Mouse (Mus musculus): ENCODE data around the gene Vmn1r120. TPM values are rescaled to one million over a fixed set of nuclear protein-coding genes. Genes with fewer than 3 reads are reported as not detected.
"Not testable (repeated sequence)": the region's sequence is repeated elsewhere in the genome, so short reads cannot be mapped to it uniquely, and the experiment has no call there.

Gene Vmn1r120
- not detected in 2 replicates for polyA plus RNA-seq (2012; rRNA removed)

GRCm38 (mm10) chr7:21053684-21054083 lies at the start of gene Vmn1r120:
Gene Vmn1r120, minus strand, starts transcription at chr7:21053784.
- 73% methylated on average over 1 of the region's 1 CpGs for WGBS
- not testable (repeated sequence) for H3K27me3 ChIP-seq (replicated peaks; ENCODE audit: control insufficient read depth, insufficient read depth, low read length); DNase-seq; H3K27ac ChIP-seq (ENCODE audit: insufficient read depth, low read depth, low read length); H3K36me3 ChIP-seq (ENCODE audit: control insufficient read depth, insufficient read depth, low read length); H3K4me1 ChIP-seq (ENCODE audit: control insufficient read depth, insufficient read depth, low read length); H3K4me3 ChIP-seq (ENCODE audit: insufficient read depth, low read depth, low read length)

- H3K27me3 ChIP-seq (replicated peaks; ENCODE audit: control insufficient read depth, insufficient read depth, low read length); H3K36me3 ChIP-seq (ENCODE audit: control insufficient read depth, insufficient read depth, low read length); DNase-seq; H3K4me1 ChIP-seq (ENCODE audit: control insufficient read depth, insufficient read depth, low read length); H3K4me3 ChIP-seq (ENCODE audit: insufficient read depth, low read depth, low read length); H3K27ac ChIP-seq (ENCODE audit: insufficient read depth, low read depth, low read length): not testable (repeated sequence)
- WGBS = 69% methylated on average over 5 of the region's 5 CpGs
These were observed 44.8 kb upstream of the Vmn1r120 start, which contains the start of gene Vmn1r121 for GRCm38 (mm10) chr7:21098413-21098812. Gene Vmn1r121, minus strand, starts transcription at chr7:21098513.

GRCm38 (mm10) chr7:21012355-21012754 lies 41.2 kb downstream of the Vmn1r120 start, which contains the start of gene Vmn1r119:
Gene Vmn1r119, minus strand, starts transcription at chr7:21012455.
- H3K27ac ChIP-seq (ENCODE audit: insufficient read depth, low read depth, low read length); DNase-seq; H3K36me3 ChIP-seq (ENCODE audit: control insufficient read depth, insufficient read depth, low read length); H3K4me1 ChIP-seq (ENCODE audit: control insufficient read depth, insufficient read depth, low read length); H3K27me3 ChIP-seq (replicated peaks; ENCODE audit: control insufficient read depth, insufficient read depth, low read length); H3K4me3 ChIP-seq (ENCODE audit: insufficient read depth, low read depth, low read length): not testable (repeated sequence)
- no CpG with 5 or more reads among the region's 2 CpGs for WGBS

Other genes starting within 250 kb of the Vmn1r120 start
- gene Vmn1r114, start 241.6 kb downstream of the Vmn1r120 start, polyA plus RNA-seq (2012; rRNA removed) = not detected in 2 replicates
- not detected in 2 replicates for gene Vmn1r115, start 208.8 kb downstream of the Vmn1r120 start, polyA plus RNA-seq (2012; rRNA removed)
- not detected in 2 replicates for gene Vmn1r116, start 181.5 kb downstream of the Vmn1r120 start, polyA plus RNA-seq (2012; rRNA removed)
- gene Vmn1r117, start 169.7 kb downstream of the Vmn1r120 start, polyA plus RNA-seq (2012; rRNA removed) = not detected in 2 replicates
- gene Vmn1r118, start 141.4 kb downstream of the Vmn1r120 start, polyA plus RNA-seq (2012; rRNA removed) = not detected in 2 replicates
- gene Vmn1r119, start 41.3 kb downstream of the Vmn1r120 start, polyA plus RNA-seq (2012; rRNA removed) = not detected in 2 replicates
- gene Vmn1r121, start 44.7 kb upstream of the Vmn1r120 start, polyA plus RNA-seq (2012; rRNA removed) = not detected in 2 replicates
- gene Vmn1r122, start 80.3 kb upstream of the Vmn1r120 start, polyA plus RNA-seq (2012; rRNA removed) = not detected in 2 replicates
- gene Vmn1r123, start 108.4 kb upstream of the Vmn1r120 start, polyA plus RNA-seq (2012; rRNA removed) = not detected in 2 replicates
- not detected in 2 replicates for gene Gm5157, start 136.6 kb upstream of the Vmn1r120 start, polyA plus RNA-seq (2012; rRNA removed)
- gene Vmn1r124, start 206.8 kb upstream of the Vmn1r120 start, polyA plus RNA-seq (2012; rRNA removed) = not detected in 2 replicates
- gene Vmn1r125, start 218.4 kb upstream of the Vmn1r120 start, polyA plus RNA-seq (2012; rRNA removed) = not detected in 2 replicates
- gene Vmn1r126, start 247.7 kb upstream of the Vmn1r120 start, polyA plus RNA-seq (2012; rRNA removed) = not detected in 2 replicates